Mouse (Mus musculus) heart, embryonic 11.5 days (tissue): ENCODE results near the gene Dnajc27. TPM values are rescaled to one million over a fixed set of nuclear protein-coding genes. Genes with fewer than 3 reads are reported as not detected.

ENCODE experiments used
- ATAC-seq: fragments of 200-750 bp; cut with Nextera tagmentation; replicated peaks from 2 replicates; pipeline ENCODE4 v1.8.0; 2017; ENCODE audit warnings: moderate library complexity; ENCODE audit not compliant: insufficient number of reproducible peaks, low FRiP score, low TSS enrichment
- H3K27ac ChIP-seq: fragments of 300-500 bp; sonication (generic); 2 replicates; pipeline ENCODE4 v1.5.1; 2014; ENCODE audit warnings: mild to moderate bottlenecking, low read depth, low read length
- H3K27me3 ChIP-seq: fragments of 300-500 bp; sonication (generic); 2 replicates; pipeline ENCODE4 v1.6.1; 2014; ENCODE audit warnings: mild to moderate bottlenecking, low read length, mixed read lengths; ENCODE audit not compliant: control insufficient read depth, insufficient read depth
- H3K36me3 ChIP-seq: fragments of 300-500 bp; sonication (generic); 2 replicates; pipeline ENCODE4 v1.6.1; 2014; ENCODE audit warnings: mild to moderate bottlenecking, low read length, moderate library complexity, mixed read lengths; ENCODE audit not compliant: control insufficient read depth, insufficient read depth
- H3K4me1 ChIP-seq: fragments of 300-500 bp; sonication (generic); 2 replicates; pipeline ENCODE4 v1.6.1; 2014; ENCODE audit warnings: low read length; ENCODE audit not compliant: control insufficient read depth, insufficient read depth
- H3K4me2 ChIP-seq: fragments of 300-500 bp; sonication (generic); 2 replicates; pipeline ENCODE4 v1.6.1; 2014; ENCODE audit warnings: mild to moderate bottlenecking, moderate library complexity
- H3K4me3 ChIP-seq: fragments of 300-500 bp; sonication (generic); 2 replicates; pipeline ENCODE4 v1.5.1; 2014; ENCODE audit warnings: low read depth, low read length
- H3K9ac ChIP-seq: fragments of 300-500 bp; sonication (generic); 2 replicates; pipeline ENCODE4 v1.6.1; 2014; ENCODE audit warnings: mild to moderate bottlenecking, low read depth, low read length, moderate library complexity
- H3K9me3 ChIP-seq: fragments of 300-500 bp; sonication (generic); replicated peaks from 2 replicates; pipeline ENCODE4 v1.6.1; 2016; ENCODE audit warnings: low read length; ENCODE audit not compliant: control insufficient read depth
- WGBS: fragments of 180-500 bp; shearing (Covaris S2); extraction: QIAGEN DNeasy Blood & Tissue Kit; methylation state at CpG from one replicate; pipeline ENCODE4 v1.1.7; 2014; ENCODE audit not compliant: insufficient replicate concordance; 5-methylcytosine and 5-hydroxymethylcytosine counted together
- polyA plus RNA-seq: library from polyadenylated mRNA; unstranded; fragments of >200 nt; fragmentation: Nextera tagmentation; extraction: Ambion mirVana; gene quantifications from 2 replicates; pipeline ENCODE4 v1.2.1, GENCODE M21; 2014

Dnajc27 gene
- polyA plus RNA-seq, 1 experiment from 2014 or later = 7.8 TPM

DNA sequence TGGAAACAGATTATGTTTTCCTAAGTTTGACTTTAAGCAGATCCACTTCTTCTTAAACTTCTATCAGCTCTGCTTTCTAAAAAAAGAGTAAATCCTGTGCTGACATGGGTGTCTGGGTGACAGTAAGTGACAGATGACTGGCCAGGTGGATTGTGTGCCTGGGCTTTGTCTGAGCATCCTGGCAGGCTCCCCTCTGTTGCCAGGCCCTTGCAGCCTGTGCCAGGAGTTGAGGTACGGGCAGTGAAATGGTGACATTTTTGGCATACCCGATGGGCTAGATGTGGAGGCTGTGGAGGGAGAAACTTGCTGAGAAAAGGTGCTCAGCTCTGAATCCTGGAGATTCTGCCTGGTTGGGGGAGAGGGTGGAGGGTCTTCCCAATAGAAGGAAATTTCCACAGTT, 75.1 kb downstream of the Dnajc27 start:
- H3K27ac ChIP-seq = no peak overlapping the region
- H3K27me3 ChIP-seq = no peaks in the 10 kb centered on the region
- H3K9ac ChIP-seq = no peak overlapping the region
- peaks cover 5% of the 10 kb centered on the region for H3K4me1 ChIP-seq
- H3K36me3 ChIP-seq = no peaks in the 10 kb centered on the region
- WGBS = 62% methylated on average over 2 of the region's 2 CpGs
- no peak for ATAC-seq
- no peaks in the 10 kb centered on the region for H3K9me3 ChIP-seq
- H3K4me3 ChIP-seq = no peak overlapping the region
- H3K4me2 ChIP-seq = no peak overlapping the region

GRCm38 (mm10) chr12:4158179-4158578, 75.8 kb downstream of the Dnajc27 start:
- H3K9me3 ChIP-seq = no peaks in the 10 kb centered on the region
- H3K4me1 ChIP-seq = peaks cover 5% of the 10 kb centered on the region
- H3K4me3 ChIP-seq = no peak overlapping the region
- no peak overlapping the region for H3K9ac ChIP-seq
- H3K36me3 ChIP-seq = no peaks in the 10 kb centered on the region
- ATAC-seq = no peak
- WGBS = 89% methylated on average over 3 of the region's 3 CpGs
- no peak overlapping the region for H3K4me2 ChIP-seq
- H3K27ac ChIP-seq = no peak overlapping the region
- H3K27me3 ChIP-seq = no peaks in the 10 kb centered on the region

DNA sequence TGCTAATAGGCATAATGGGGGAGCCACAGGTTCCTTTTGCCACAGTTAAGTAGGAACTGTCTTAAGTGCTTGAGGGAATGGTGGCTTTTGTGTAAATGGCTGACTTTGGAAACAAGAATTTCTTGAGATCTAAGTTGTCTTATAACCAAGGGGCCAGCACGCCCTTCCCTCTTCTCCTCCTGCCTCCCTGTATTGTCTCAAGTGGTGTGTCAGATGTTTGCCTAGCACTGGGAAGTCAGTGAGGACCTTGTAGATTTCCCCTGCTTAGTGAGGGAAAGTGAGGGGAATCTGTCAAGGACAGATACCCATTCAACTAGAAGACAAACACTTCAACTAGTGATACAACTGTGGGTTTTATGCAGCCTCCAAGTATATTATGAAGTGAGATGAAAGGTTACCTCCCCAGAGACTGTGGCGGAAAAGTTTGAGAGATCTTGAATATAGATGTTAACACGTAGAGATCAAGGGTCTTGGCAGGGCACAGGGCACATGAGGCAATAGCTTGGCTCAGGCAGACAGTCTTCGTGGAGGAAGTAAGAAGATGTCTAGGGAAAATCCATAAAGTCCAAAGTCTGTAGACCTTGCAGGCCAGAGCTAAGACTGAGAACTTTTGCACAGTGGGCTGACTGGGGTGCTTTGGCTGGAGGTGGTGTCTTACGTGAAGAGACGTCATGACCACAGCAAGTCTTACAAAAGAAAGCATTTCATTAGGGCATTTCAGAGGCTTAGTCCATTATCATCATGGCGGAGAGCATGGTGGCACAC, 76.7 kb downstream of the Dnajc27 start:
- WGBS = 86% methylated on average over 7 of the region's 7 CpGs
- no peaks in the 10 kb centered on the region for H3K9me3 ChIP-seq

More for the DNA sequence above, 76.7 kb downstream of the Dnajc27 start:
- no peak overlapping the region for H3K9ac ChIP-seq
- peaks cover 5% of the 10 kb centered on the region for H3K4me1 ChIP-seq
- H3K4me2 ChIP-seq = no peak overlapping the region
- H3K27ac ChIP-seq = no peak overlapping the region
- H3K36me3 ChIP-seq = no peaks in the 10 kb centered on the region
- no peaks in the 10 kb centered on the region for H3K27me3 ChIP-seq
- no peak overlapping the region for H3K4me3 ChIP-seq
- ATAC-seq = no peak

Other genes with a start within 250 kb of the Dnajc27 start
- gene Pomc, start 127.6 kb upstream of the Dnajc27 start, polyA plus RNA-seq = 2.6 and 2.9 TPM in 2 replicates
- gene Efr3b, start 43.7 kb upstream of the Dnajc27 start, polyA plus RNA-seq = 6.4 and 10.5 TPM in 2 replicates
- 3.8 TPM in 2 replicates for gene Adcy3, start 50.5 kb downstream of the Dnajc27 start, polyA plus RNA-seq
- 7.2 and 7.3 TPM in 2 replicates for gene Ptrhd1, start 151.4 kb downstream of the Dnajc27 start, polyA plus RNA-seq
- 9.0 and 9.2 TPM in 2 replicates for gene Cenpo, start 151.7 kb downstream of the Dnajc27 start, polyA plus RNA-seq